Mouse (Mus musculus) kidney, adult 2 months (tissue): ENCODE data around the gene Slc44a5.

Experiments
- CTCF ChIP-seq: fragments of 200-500 bp; conservative IDR thresholded peaks from 2 replicates; pipeline ENCODE4 v1.5.1; 2011; ENCODE audit warnings: low read depth, mild to moderate bottlenecking, control low read depth, low read length, moderate library complexity, mixed read lengths; ENCODE audit not compliant: insufficient read depth, insufficient read length
- POLR2A ChIP-seq: fragments of 200-500 bp; IDR thresholded peaks from one replicate; pipeline ENCODE4 v1.6.1; 2011; ENCODE audit warnings: low read depth, low read length, control low read depth

DNA sequence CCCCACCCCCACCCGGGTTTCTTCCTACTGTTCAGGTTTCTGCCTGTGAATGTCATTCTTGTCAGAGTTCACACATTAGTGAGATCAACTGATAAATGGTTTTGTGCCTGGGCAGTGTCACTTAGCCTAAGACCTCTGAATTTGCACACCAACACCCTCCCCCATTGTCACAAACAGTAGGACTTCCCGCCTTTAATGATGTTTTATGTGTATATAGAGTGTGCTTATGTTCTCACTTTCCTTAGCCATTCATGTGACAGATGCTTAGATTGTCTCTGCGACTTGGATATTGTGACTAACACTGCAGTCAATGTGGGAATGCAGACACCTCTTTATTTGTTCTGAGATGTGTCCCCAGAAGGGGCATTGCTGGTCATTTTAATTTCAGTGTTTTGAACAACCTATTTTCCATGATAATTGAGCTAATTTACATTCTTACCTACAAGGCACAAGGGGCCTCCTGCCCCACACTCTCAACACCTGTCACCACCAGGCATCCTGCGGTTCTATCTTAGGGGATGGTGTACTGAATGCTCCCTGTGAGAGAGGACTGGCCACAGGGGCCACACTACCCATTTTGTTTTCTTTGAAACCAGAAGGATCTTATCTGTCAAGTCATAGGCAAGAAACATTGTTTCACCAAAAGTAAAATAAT lies 236.7 kb downstream of the Slc44a5 start:
- no peak for TF ChIP-seq POLR2A
- no peak for TF ChIP-seq CTCF
